Comparison of ENCODE assay signal across 8 mouse cellular contexts in the genomic region with DNA sequence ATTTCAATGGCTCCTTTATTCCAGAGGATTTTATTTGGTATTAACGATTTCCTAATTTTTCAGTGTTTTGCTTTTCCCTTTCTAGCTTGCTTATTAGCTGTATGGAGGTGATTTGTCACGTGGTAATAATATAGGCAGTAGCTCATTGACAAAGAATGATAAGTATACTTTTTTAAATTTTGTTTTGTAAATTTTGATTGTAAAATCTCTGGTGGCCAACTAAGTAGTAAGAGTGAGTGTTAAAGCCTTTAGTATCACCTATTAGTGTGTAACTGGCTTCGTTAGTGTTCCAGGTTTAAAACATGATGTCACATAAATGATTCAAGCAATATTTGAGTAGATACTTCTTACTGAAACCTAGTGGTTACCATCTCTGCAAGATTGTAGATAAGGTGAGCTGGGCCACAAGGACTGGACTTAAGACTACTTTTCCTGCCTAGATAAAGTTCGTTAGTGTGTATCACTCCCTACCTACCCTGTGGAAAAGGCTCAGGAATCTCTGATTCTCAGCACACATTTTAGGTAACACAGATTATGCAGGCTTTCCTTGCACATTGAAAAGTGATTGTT. TPM values are rescaled to one million over a fixed set of nuclear protein-coding genes. Genes with fewer than 3 reads are reported as not detected.
A peak's percentile ranks its signal among the peaks of the same experiment; 100 is the strongest.
DNase-seq lines count a peak whose midpoint lies in the region; ATAC-seq and TF ChIP-seq lines count a peak whose summit lies in the region.
"Had no signal": no experiment of that assay in that cellular context is flagged by ENCODE, and none has a peak within 500 bp of the region (broad histone marks: within the 10 kb centered on the region; RNA-seq: fewer than 3 reads in every experiment).

No protein-coding gene starts in this region.

- H3K4me2 ChIP-seq in neural tube, embryonic 11.5 days (ENCODE audit: low read depth) = peak overlapping the region; percentile 55
- peak overlapping the region; percentile 79 for H3K4me2 ChIP-seq in forebrain, embryonic 14.5 days (ENCODE audit: low read length)
- peak overlapping the region; percentile 94 for H3K4me2 ChIP-seq in liver, embryonic 14.5 days (ENCODE audit: low read depth)

- no peak for DNase-seq in neural tube, embryonic 11.5 days (ENCODE audit: low spot score)
- DNase-seq in neural tube, embryonic 10.5 days (ENCODE audit: extremely low spot score, low spot score) = no peak
- no peak for DNase-seq in forebrain, embryonic 14.5 days (ENCODE audit: low spot score)
- DNase-seq in liver, embryonic 14.5 days (ENCODE audit: low read depth in 3 of 3, low spot score in 3 of 3) = peak in 1 of 3 experiments; percentile 30
- no peak for DNase-seq in frontal cortex, adult 2 months (ENCODE audit: extremely low spot score in 1 of 2, low spot score in 1 of 2)
- DNase-seq in cerebellum, adult 9-11 months = no peak
- DNase-seq: gastrocnemius, postnatal 25 days had no signal

- H3K27ac ChIP-seq in neural tube, embryonic 11.5 days (ENCODE audit: low read depth, low read length) = no peak overlapping the region
- H3K27ac ChIP-seq in forebrain, embryonic 14.5 days (ENCODE audit: low read depth, low read length) = no peak overlapping the region
- H3K27ac ChIP-seq in liver, embryonic 14.5 days = no peak overlapping the region

- no peak for TF ChIP-seq EP300 in liver, embryonic 14.5 days (IDR thresholded peaks at IDR 0.05; ENCODE audit: low read depth)

- H3K4me1 ChIP-seq in neural tube, embryonic 11.5 days (ENCODE audit: control insufficient read depth, insufficient read depth, low read length) = no peaks in the 10 kb centered on the region; the same call in 1 of the 2 replicates
- H3K4me1 ChIP-seq in forebrain, embryonic 14.5 days (ENCODE audit: control insufficient read depth, insufficient read depth, low read length) = peaks cover 5% of the 10 kb centered on the region
- peaks cover 12 to 21% of the 10 kb centered on the region in 2 experiments for H3K4me1 ChIP-seq in liver, embryonic 14.5 days (replicated peaks; ENCODE audit: control insufficient read depth in 2 of 2, insufficient read depth in 2 of 2, low read length in 1 of 2)

- ATAC-seq in neural tube, embryonic 11.5 days (ENCODE audit: insufficient read depth, low FRiP score, low TSS enrichment) = no peak
- ATAC-seq in forebrain, embryonic 14.5 days = no peak
- no peak for ATAC-seq in liver, embryonic 14.5 days (ENCODE audit: insufficient read depth)
- ATAC-seq in CD4-positive, CD25-positive, alpha-beta regulatory T cell, adult 4 months = no peak

- no peak for TF ChIP-seq CTCF in liver, embryonic 14.5 days (IDR thresholded peaks at IDR 0.05; ENCODE audit: low read depth)

- peak overlapping the region; percentile 97 for H3K4me3 ChIP-seq in neural tube, embryonic 11.5 days (ENCODE audit: low read depth, low read length)
- H3K4me3 ChIP-seq in forebrain, embryonic 14.5 days (ENCODE audit: low read depth, low read length) = peak overlapping the region; percentile 95
- peak overlapping the region in 1 of 2 experiments; percentile 94; a peak in 2 of 4 replicates for H3K4me3 ChIP-seq in liver, embryonic 14.5 days (ENCODE audit: insufficient read depth in 1 of 2, low read depth in 2 of 2, low read length in 2 of 2)

- H3K27me3 ChIP-seq in neural tube, embryonic 11.5 days (ENCODE audit: control insufficient read depth, insufficient read depth, low read length) = no peaks in the 10 kb centered on the region
- no peaks in the 10 kb centered on the region for H3K27me3 ChIP-seq in forebrain, embryonic 14.5 days (replicated peaks; ENCODE audit: control insufficient read depth, insufficient read depth, low read length)
- H3K27me3 ChIP-seq in liver, embryonic 14.5 days (ENCODE audit: control insufficient read depth, insufficient read depth, low read length) = no peaks in the 10 kb centered on the region

- H3K9ac ChIP-seq in neural tube, embryonic 11.5 days (ENCODE audit: low read length) = no peak overlapping the region; the same call in 1 of the 2 replicates
- H3K9ac ChIP-seq in forebrain, embryonic 14.5 days (ENCODE audit: low read length) = peak overlapping the region; percentile 96
- peak overlapping the region; percentile 100; the same call in 1 of the 2 replicates for H3K9ac ChIP-seq in liver, embryonic 14.5 days (replicated peaks)

- 80% methylated on average over 4 of the region's 4 CpGs for WGBS in neural tube, embryonic 11.5 days
- WGBS in forebrain, embryonic 14.5 days = 44% methylated on average over 4 of the region's 4 CpGs
- 22% methylated on average over 4 of the region's 4 CpGs for WGBS in liver, embryonic 14.5 days (ENCODE audit: insufficient replicate concordance)

- H3K9me3 ChIP-seq in neural tube, embryonic 11.5 days (ENCODE audit: control insufficient read depth, low read length) = no peaks in the 10 kb centered on the region
- no peaks in the 10 kb centered on the region for H3K9me3 ChIP-seq in forebrain, embryonic 14.5 days (replicated peaks; ENCODE audit: control insufficient read depth, low read length)
- H3K9me3 ChIP-seq in liver, embryonic 14.5 days (ENCODE audit: control insufficient read depth, low read length) = no peaks in the 10 kb centered on the region

- H3K36me3 ChIP-seq in neural tube, embryonic 11.5 days (ENCODE audit: control insufficient read depth, insufficient read depth, low read length) = no peaks in the 10 kb centered on the region
- H3K36me3 ChIP-seq in forebrain, embryonic 14.5 days (ENCODE audit: control insufficient read depth, insufficient read depth, low read length) = no peaks in the 10 kb centered on the region
- no peaks in the 10 kb centered on the region for H3K36me3 ChIP-seq in liver, embryonic 14.5 days (replicated peaks; ENCODE audit: control insufficient read depth, insufficient read depth, low read depth)

RNA-seq across cellular contexts. Expression of gene Fxr1, which starts 1.6 kb away (rescaled TPM):
- polyA plus RNA-seq in neural tube, embryonic 11.5 days (2014; fragmentation: Nextera tagmentation; extraction: Ambion mirVana) = 81.1 and 81.2 TPM in 2 replicates
- polyA plus RNA-seq in forebrain, embryonic 14.5 days (2014; fragmentation: Nextera tagmentation; extraction: Ambion mirVana) = 45.5 and 47.0 TPM in 2 replicates
- 13.1 and 26.8 TPM in 2 replicates for polyA plus RNA-seq in liver, embryonic 14.5 days (2012; rRNA removed)
- polyA plus RNA-seq in liver, embryonic 14.5 days (2014; fragmentation: Nextera tagmentation; extraction: Ambion mirVana) = 25.8 and 26.5 TPM in 2 replicates
- 10 to 100 TPM; 45.6 to 48.5 TPM for polyA plus RNA-seq in CD4-positive, CD25-positive, alpha-beta regulatory T cell, adult 4 months (2017; shearing (Covaris generic))
- 55.6 and 55.9 TPM in 2 replicates for polyA plus RNA-seq in frontal cortex, adult 2 months (2012; rRNA removed)

RNA-seq across cellular contexts. Expression of gene Dnajc19, which starts 59.8 kb away (rescaled TPM):
- 163 and 171 TPM in 2 replicates for polyA plus RNA-seq in neural tube, embryonic 11.5 days (2014; fragmentation: Nextera tagmentation; extraction: Ambion mirVana)
- polyA plus RNA-seq in forebrain, embryonic 14.5 days (2014; fragmentation: Nextera tagmentation; extraction: Ambion mirVana) = 139 and 170 TPM in 2 replicates
- 55.7 and 73.1 TPM in 2 replicates for polyA plus RNA-seq in liver, embryonic 14.5 days (2012; rRNA removed)
- 193 and 209 TPM in 2 replicates for polyA plus RNA-seq in liver, embryonic 14.5 days (2014; fragmentation: Nextera tagmentation; extraction: Ambion mirVana)
- 100 to 1,000 TPM; 129 to 159 TPM for polyA plus RNA-seq in CD4-positive, CD25-positive, alpha-beta regulatory T cell, adult 4 months (2017; shearing (Covaris generic))
- 71.1 and 74.5 TPM in 2 replicates for polyA plus RNA-seq in frontal cortex, adult 2 months (2012; rRNA removed)
